Mouse (Mus musculus): Measurements from ENCODE around the gene 1700013H16Rik.
"Not testable (repeated sequence)": the region's sequence is repeated elsewhere in the genome, so short reads cannot be mapped to it uniquely, and the experiment has no call there.

The 1700013H16Rik gene

DNA sequence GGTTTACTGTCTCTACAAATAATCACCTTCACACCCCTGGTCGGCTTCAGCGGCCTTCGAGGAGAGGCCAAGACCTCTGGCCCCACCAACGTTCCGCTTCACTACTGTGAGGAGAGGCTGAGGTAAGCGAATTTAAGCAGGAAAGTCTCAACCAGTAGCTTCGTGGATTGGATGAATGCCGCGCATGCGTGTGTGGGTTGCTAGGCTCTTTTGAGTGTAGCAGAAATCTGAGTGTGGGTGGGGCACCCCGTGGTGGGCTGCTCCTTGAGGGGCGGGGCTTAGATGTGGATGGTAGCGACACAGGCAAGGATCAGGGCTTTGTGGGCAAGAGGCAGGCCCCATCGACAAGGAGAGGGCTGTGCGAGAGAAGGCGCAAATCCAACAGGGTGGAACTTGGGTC lies at the start of gene 1700013H16Rik:
Gene 1700013H16Rik, minus strand, starts transcription at position 96 of the 400 bp plus-strand sequence.
- no peak for DNase-seq (ENCODE audit: low read depth, low spot score)

DNA sequence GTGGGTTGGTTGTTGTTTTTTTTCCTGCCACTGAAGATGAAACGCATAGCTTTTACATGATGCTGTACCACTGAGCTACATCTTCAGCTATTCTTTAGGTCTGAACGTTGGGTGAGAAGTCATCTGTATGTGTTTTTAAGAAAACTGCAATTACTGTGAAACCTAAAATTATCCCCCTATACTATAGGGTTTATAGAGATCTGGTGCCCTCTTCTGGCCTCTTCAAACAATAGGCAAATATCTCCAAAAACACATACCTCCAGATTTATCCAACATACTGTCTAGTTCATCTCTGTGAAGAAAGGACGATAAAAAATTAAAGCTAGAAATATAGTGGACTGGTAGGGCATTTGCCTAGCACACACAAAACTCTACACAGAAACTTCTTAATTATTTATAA lies 41.4 kb upstream of the 1700013H16Rik start:
- DNase-seq (ENCODE audit: low read depth, low spot score), result no peak

DNA sequence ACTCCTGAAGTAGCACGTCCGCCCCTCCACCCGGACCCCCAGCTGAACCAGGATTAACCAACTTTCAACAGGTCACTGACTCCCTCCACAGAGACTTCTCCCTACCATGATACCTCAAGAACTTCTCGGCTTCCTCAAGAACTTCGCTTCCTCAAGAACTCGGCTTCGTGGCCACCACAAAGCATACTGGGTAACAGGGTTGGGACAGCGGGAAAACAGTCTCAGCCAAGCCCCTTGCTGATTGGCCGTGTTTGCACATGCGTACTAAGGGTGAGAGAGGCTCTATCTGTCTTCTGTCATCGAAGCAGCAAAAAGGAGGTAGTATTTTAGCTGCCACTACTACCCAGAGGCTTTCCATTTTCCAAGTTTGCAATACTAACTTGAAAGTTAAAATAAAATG lies 39.9 kb upstream of the 1700013H16Rik start, which contains the start of gene Xlr:
Gene Xlr, minus strand, starts transcription at position 188 of the 400 bp plus-strand sequence.
- DNase-seq (ENCODE audit: low read depth, low spot score), result not testable (repeated sequence)

DNA sequence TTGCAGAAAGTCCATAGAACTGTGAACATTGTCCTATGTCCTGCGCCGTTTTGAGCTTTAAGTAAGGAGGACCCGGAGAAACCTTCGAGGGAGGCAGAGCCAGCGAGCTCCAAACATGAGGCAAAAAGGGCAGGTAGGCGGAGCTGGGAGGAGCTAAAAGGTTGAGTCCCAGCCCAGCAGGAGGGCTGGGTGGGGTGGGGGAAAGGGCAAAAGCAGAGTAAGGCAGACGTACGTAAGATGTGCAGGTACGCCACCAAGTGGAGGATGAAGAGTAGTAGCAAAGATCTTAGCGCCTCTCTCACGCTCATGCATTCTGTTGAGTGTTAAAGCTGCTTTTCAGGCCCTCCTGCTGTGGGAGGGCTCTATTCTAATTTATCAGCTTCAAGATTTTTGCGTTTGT lies 18.6 kb upstream of the 1700013H16Rik start, which contains the start of gene Zfp36l3:
Gene Zfp36l3, minus strand, starts transcription at position 119 of the 400 bp plus-strand sequence.
- DNase-seq (ENCODE audit: low read depth, low spot score), result no peak

DNA sequence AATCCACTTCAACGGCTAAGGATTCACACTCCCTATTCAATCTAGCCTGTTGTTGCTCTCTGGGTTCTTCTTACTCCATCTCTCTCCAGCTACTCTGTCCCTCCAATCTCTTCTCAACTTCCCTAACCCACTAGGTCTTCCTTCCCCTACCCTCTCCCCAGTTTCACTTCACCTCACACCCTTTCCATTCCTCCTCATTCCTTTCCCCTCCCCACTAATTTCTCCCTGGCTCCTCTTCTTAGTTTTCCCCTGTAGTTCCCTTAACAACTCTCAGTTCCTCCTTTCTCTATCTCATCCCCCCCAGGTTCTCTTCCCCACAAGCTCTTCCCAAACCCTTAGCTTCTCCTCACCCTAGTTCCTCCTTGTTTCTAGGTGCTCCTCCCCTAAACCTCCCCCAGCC lies 4.8 kb downstream of the 1700013H16Rik start:
- DNase-seq (ENCODE audit: low read depth, low spot score), result no peak

DNA sequence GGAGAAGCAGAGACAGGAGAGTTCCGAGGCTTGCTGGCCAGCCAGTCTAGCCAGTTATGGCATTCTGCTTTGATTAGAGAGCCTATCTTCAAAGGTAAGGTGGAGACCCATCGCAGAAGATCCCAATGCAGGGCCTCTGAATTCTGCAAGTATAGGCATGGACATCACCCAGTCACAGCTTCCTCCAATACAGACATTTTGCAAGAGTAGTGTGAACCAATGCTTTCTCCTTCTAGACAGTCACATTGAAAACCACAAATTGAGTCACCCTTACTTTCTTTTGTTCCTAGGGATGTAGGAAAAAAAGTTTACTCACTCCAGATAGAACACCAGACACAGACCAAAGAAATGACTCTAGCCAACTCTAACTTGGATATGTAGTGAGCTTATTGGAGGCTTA lies 28.7 kb downstream of the 1700013H16Rik start:
- no peak for DNase-seq (ENCODE audit: low read depth, low spot score)

DNA sequence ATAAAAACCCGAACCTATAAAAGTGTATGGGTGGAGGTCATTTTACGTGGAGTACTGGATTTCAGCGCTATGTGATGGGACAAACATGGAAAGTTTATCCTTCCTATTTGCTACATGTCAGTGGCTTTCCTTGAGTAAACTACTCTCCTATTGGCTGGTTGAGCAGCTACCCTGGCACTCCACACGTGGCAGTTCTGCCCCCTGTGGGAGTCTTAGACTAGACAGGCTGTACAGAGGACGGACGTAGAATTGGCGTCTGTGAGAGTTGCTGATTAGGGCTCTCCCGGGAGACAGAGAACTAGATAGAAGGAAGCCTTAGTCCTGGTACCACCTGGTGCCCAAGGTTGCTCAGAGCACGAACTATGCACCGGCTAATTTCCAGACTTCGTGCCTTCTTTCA lies 33.0 kb downstream of the 1700013H16Rik start, which contains the start of gene 4930502E18Rik:
Gene 4930502E18Rik, plus strand, starts transcription at position 231 of the 400 bp plus-strand sequence.
- no peak for DNase-seq (ENCODE audit: low read depth, low spot score)

DNA sequence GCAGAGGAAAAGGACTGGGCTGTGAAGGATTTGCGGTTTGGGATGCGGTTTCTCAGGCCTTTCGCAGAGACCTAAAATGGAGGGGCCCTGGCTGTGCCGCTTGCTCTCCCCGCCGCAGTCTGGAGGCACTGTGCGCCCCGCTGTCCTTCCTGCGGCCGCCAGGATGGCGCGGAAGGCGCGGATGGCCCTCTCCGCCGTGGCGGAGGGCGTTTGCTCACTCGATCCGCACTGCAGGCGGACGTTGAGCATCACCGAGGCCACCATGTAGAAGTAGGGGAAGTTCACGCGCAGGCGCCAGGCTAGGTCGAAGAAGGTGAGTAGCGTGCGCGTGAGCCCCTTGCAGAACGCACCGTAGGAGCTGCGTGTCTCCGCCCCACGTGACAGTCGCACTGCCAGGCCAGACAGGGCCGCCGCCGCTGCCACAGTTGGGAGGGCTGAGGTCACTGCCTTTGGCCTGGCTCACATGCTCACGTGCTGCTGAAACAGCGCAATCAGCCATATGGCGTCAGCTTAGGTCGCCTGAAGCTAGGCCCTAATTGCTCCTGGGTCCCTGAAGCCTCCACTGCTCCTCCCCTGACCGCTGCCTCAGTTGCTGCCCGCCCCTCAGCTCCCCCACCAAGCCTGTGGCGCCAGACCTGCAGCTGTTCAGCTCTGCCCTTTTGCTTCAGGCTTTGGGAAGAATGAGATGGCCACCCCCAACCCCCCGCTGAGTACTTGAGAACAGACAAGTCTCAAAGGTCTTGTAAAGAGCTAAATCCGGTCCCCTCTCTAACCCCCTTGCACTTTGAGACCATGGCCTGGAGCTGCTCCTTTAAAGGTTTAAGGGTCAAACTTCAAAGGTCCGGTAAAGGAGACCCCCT lies 41.1 kb downstream of the 1700013H16Rik start:
- no peak for DNase-seq (ENCODE audit: low read depth, low spot score)

DNA sequence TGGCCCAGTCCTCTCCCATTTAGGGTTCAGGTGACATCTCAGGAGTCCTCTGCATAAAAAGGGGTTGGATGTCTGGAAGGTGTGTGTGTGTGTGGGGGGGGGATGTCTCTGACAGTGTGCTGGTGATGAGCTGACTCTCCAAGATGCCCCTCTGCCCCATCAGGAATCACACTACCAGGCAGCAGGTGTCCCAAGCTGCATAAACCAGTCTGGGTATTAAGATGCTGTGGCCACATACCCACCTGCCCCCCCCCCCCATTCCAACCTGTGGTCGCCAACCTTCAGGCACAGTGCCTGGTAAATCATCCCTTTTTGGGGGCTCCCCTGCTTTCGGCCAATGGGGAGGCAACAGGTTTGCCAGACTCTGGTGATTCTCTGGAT lies 41.7 kb downstream of the 1700013H16Rik start:
- DNase-seq (ENCODE audit: low read depth, low spot score), result no peak

DNA sequence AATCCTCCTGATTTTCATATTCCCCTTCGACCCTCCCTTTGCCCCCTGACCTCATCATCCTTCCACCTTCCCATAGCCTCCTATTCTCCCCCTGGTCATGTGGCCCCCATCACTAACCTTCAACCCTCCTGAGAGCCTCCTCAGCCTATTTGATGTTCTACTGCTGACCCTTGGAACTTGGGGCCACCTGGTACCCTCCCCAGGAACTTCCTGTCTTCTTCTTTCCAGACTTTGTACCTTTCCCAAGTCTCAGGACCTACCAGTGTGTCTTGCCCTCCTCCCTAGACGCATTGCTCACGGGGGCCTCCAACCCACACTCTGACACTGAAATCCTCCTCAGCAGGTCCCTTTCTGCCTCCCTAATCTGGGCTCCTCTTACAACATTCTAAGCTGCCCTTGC lies 55.0 kb downstream of the 1700013H16Rik start:
- no peak for DNase-seq (ENCODE audit: low read depth, low spot score)

DNA sequence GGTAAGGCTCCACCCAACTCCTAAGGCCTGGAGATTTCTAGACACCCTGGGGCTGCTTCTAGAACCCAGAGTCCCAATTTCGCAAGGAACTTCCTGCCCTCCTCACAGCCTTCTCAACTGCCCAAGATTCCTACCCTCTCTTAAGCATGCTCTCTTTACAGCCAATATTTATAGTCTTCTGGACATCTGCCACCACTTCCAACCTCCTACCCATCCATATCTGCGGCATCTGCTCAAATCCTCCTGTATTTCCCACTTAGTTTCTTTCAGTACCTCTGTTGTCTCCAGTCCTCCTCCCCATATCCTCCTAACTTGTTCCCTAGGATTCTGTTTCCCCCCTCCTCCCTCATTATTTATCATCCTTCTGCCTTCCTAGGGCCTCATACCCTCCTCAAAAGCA lies 58.4 kb downstream of the 1700013H16Rik start:
- no peak for DNase-seq (ENCODE audit: low read depth, low spot score)

DNA sequence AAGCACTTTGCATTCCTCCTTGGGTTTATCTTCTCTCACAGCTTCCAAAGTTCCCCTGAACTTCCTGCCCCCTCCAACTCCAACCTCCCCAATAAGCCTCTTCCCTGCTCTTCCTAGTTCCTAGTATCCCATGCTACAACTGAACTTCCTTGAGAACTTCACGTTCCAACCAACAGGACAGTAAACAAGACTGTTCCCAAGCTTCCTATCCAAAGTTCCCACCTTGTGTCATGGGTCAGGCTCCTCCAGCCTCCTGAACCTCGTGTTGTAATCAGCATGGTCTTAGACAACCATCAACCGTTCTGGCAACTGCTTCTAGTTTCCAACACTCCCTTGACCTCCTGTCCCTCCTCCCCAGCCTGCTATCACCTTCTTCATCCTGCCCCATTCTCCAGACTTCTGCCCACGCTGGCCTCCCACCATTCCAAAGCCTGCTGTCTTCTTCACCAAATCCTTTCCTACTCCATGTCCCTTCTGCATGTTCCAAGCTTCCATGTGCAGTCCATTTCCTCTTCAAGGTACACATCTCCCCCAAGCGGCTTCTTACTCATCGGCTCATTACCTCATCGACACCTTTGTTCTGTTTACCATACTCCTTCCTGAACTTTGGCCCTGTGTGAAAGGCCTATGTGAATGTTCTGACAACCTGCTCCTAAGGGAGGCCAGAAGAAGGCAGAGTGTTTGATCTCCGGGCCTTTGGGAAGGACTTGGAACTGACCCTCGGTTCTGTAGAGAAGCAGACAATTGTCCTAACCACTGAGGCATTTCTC lies 63.4 kb downstream of the 1700013H16Rik start:
- no peak for DNase-seq (ENCODE audit: low read depth, low spot score)

DNA sequence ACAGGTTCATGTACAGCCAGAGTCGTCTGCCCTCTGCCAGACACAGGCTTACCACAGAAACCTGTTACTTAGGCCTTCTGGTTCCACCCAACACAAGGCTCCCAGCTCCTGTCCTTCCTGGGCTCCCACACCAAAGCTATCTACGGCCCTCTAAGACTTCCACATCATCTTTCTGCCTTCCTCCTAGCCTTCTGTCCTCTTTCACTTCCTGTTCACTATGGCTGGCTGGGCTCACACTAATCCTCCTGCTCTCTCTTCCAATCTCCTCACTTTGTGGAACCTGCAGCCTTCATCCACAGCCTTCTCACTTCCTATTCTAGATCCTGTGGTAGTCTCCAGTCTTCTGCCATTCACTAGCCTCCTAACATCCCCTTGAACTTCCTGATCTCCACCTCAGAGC lies 64.5 kb downstream of the 1700013H16Rik start:
- DNase-seq (ENCODE audit: low read depth, low spot score), result no peak
